Mouse (Mus musculus) intestine, postnatal 0 days (tissue): ENCODE data around the gene Ptrh1. TPM values are rescaled to one million over a fixed set of nuclear protein-coding genes. Genes with fewer than 3 reads are reported as not detected.
A peak's percentile ranks its signal among the peaks of the same experiment; 100 is the strongest.

Source experiments
- ATAC-seq: fragments of 200-750 bp; cut with Nextera tagmentation; 2 replicates; pipeline ENCODE4 v1.8.0; 2017; ENCODE audit warnings: mild to moderate bottlenecking, moderate TSS enrichment, moderate library complexity
- H3K27ac ChIP-seq: fragments of 300-500 bp; sonication (generic); 2 replicates; pipeline ENCODE4 v1.5.1; 2014; ENCODE audit warnings: mild to moderate bottlenecking, low read depth, low read length, moderate library complexity
- H3K27me3 ChIP-seq: fragments of 300-500 bp; sonication (generic); replicated peaks from 2 replicates; pipeline ENCODE4 v1.6.1; 2014; ENCODE audit warnings: low read length, mixed read lengths; ENCODE audit not compliant: control insufficient read depth, insufficient read depth
- H3K36me3 ChIP-seq: fragments of 300-500 bp; sonication (generic); 2 replicates; pipeline ENCODE4 v1.6.1; 2014; ENCODE audit warnings: mild to moderate bottlenecking, moderate library complexity; ENCODE audit not compliant: control insufficient read depth, insufficient read depth
- H3K4me1 ChIP-seq: fragments of 300-500 bp; sonication (generic); replicated peaks from 2 replicates; pipeline ENCODE4 v1.6.1; 2014; ENCODE audit warnings: antibody characterized with exemption, low read length, mixed read lengths; ENCODE audit not compliant: control insufficient read depth, insufficient read depth
- H3K4me2 ChIP-seq: fragments of 300-500 bp; sonication (generic); replicated peaks from 2 replicates; pipeline ENCODE4 v1.6.1; 2014; ENCODE audit warnings: low read depth, mild to moderate bottlenecking, moderate library complexity
- H3K4me3 ChIP-seq: fragments of 300-500 bp; sonication (generic); 2 replicates; pipeline ENCODE4 v1.5.1; 2014; ENCODE audit warnings: low read depth, low read length
- H3K9ac ChIP-seq: fragments of 300-500 bp; sonication (generic); 2 replicates; pipeline ENCODE4 v1.6.1; 2014; ENCODE audit warnings: mild to moderate bottlenecking, low read depth, low read length
- H3K9me3 ChIP-seq: fragments of 300-500 bp; sonication (generic); 2 replicates; pipeline ENCODE4 v1.6.1; 2016; ENCODE audit warnings: mixed run types; ENCODE audit not compliant: control insufficient read depth
- CTCF ChIP-seq: sonication (generic); IDR thresholded peaks from 2 replicates; pipeline ENCODE4 v1.5.1; 2016; ENCODE audit warnings: low read depth, mild to moderate bottlenecking, control low read depth, antibody characterized with exemption, moderate library complexity
- WGBS: fragments of 180-500 bp; shearing (Covaris S2); extraction: QIAGEN DNeasy Blood & Tissue Kit; methylation state at CpG from one replicate; pipeline ENCODE4 v1.1.7; 2014; 5-methylcytosine and 5-hydroxymethylcytosine counted together
- polyA plus RNA-seq: library from polyadenylated mRNA; unstranded; fragments of >200 nt; fragmentation: Nextera tagmentation; extraction: Ambion mirVana; gene quantifications from 2 replicates; pipeline ENCODE4 v1.2.1, GENCODE M21; 2015

Ptrh1 gene
- polyA plus RNA-seq, 1 experiment from 2014 or later, result 10.5 TPM

GRCm38 (mm10) chr2:32779714-32780113, 4.1 kb downstream of the Ptrh1 start:
- no peaks in the 10 kb centered on the region for H3K9me3 ChIP-seq
- no peak overlapping the region for H3K9ac ChIP-seq
- 95% methylated on average over 6 of the region's 6 CpGs for WGBS
- H3K4me3 ChIP-seq, result no peak overlapping the region
- H3K4me2 ChIP-seq, result no peak overlapping the region
- TF ChIP-seq CTCF, result no peak
- H3K27me3 ChIP-seq, result no peaks in the 10 kb centered on the region
- H3K4me1 ChIP-seq, result no peaks in the 10 kb centered on the region; the same call in 1 of the 2 replicates
- ATAC-seq, result no peak
- no peak overlapping the region for H3K27ac ChIP-seq
- H3K36me3 ChIP-seq, result no peaks in the 10 kb centered on the region

GRCm38 (mm10) chr2:32781710-32782109, 6.1 kb downstream of the Ptrh1 start:
- TF ChIP-seq CTCF, result 0 out of 2 replicates have a peak, but pooled peaks have one; percentile 11
- Histone ChIP-seq H3K36me3 (no peaks in the 10 kb centered on the region), H3K4me2 (no peak overlapping the region), H3K9ac (no peak overlapping the region), H3K4me3 (no peak overlapping the region), H3K27me3 (no peaks in the 10 kb centered on the region), H3K9me3 (no peaks in the 10 kb centered on the region), H3K27ac (no peak overlapping the region), H3K4me1 (no peaks in the 10 kb centered on the region)
- ATAC-seq, result no peak
- WGBS, result 66% methylated on average over 6 of the region's 6 CpGs

GRCm38 (mm10) chr2:32784048-32784681, 8.6 kb downstream of the Ptrh1 start, which contains the start of gene Cfap157:
Cfap157 (minus strand) TSS chr2:32784428.
- Histone ChIP-seq H3K4me1 (no peaks in the 10 kb centered on the region), H3K27ac (no peak within 1 kb of the TSS), H3K4me3 (no peak within 1 kb of the TSS), H3K9me3 (no peaks in the 10 kb centered on the region), H3K4me2 (no peak within 1 kb of the TSS), H3K36me3 (no peaks in the 10 kb centered on the region), H3K9ac (no peak within 1 kb of the TSS), H3K27me3 (no peaks in the 10 kb centered on the region)
- ATAC-seq, result no peak
- no peak for TF ChIP-seq CTCF
- whole genome bisulfite sequencing, result 68% methylated on average over 4 of the region's 4 CpGs

- H3K36me3 ChIP-seq, result 0 out of 2 replicates have a peak, but pooled peaks cover 7% of the 10 kb centered on the region
- no peak for ATAC-seq
- H3K9me3 ChIP-seq, result no peaks in the 10 kb centered on the region
- TF ChIP-seq CTCF, result peak; percentile 66
- H3K27me3 ChIP-seq, result no peaks in the 10 kb centered on the region
- H3K9ac ChIP-seq, result no peak overlapping the region
- 62% methylated on average over 6 of the region's 6 CpGs for WGBS
- H3K27ac ChIP-seq, result no peak overlapping the region
- no peak overlapping the region for H3K4me3 ChIP-seq
- H3K4me2 ChIP-seq, result no peak overlapping the region
- no peaks in the 10 kb centered on the region for H3K4me1 ChIP-seq
These were observed 11.6 kb downstream of the Ptrh1 start for GRCm38 (mm10) chr2:32787176-32787575.

- no peak for TF ChIP-seq CTCF
- no peak for ATAC-seq
- WGBS, result 60% methylated on average over 2 of the region's 2 CpGs
- H3K9me3 ChIP-seq, result no peaks in the 10 kb centered on the region
- 0 out of 2 replicates have a peak, but pooled peaks cover 7% of the 10 kb centered on the region for H3K36me3 ChIP-seq
- no peak overlapping the region for H3K4me3 ChIP-seq
- H3K9ac ChIP-seq, result no peak overlapping the region
- no peak overlapping the region for H3K27ac ChIP-seq
- no peaks in the 10 kb centered on the region for H3K4me1 ChIP-seq
- no peaks in the 10 kb centered on the region for H3K27me3 ChIP-seq
- H3K4me2 ChIP-seq, result no peak overlapping the region
These were observed 13.0 kb downstream of the Ptrh1 start for GRCm38 (mm10) chr2:32788581-32788980.

GRCm38 (mm10) chr2:32791297-32791696, 15.7 kb downstream of the Ptrh1 start:
- H3K27ac ChIP-seq, result no peak overlapping the region
- WGBS, result 78% methylated on average over 6 of the region's 6 CpGs
- H3K9me3 ChIP-seq, result no peaks in the 10 kb centered on the region
- H3K9ac ChIP-seq, result no peak overlapping the region
- ATAC-seq, result no peak
- H3K4me3 ChIP-seq, result no peak overlapping the region
- no peak for TF ChIP-seq CTCF
- H3K27me3 ChIP-seq, result no peaks in the 10 kb centered on the region
- no peaks in the 10 kb centered on the region for H3K4me1 ChIP-seq
- H3K36me3 ChIP-seq, result peaks cover 24% of the 10 kb centered on the region; the same call in 1 of the 2 replicates
- no peak overlapping the region for H3K4me2 ChIP-seq
